Mouse (Mus musculus): ENCODE data around the gene Chst13. TPM values are rescaled to one million over a fixed set of nuclear protein-coding genes. Genes with fewer than 3 reads are reported as not detected.

Chst13 gene
- polyA plus RNA-seq, 1 experiment from 2014 or later, result not detected

Other genes with a start within 250 kb of the Chst13 start
- gene Vmn1r49, start 246.7 kb downstream of the Chst13 start, polyA plus RNA-seq (2014; fragmentation: Nextera tagmentation; extraction: Ambion mirVana), result not detected in 2 replicates
- not detected in 2 replicates for gene Vmn1r50, start 223.8 kb downstream of the Chst13 start, polyA plus RNA-seq (2014; fragmentation: Nextera tagmentation; extraction: Ambion mirVana)
- gene Vmn1r51, start 202.6 kb downstream of the Chst13 start, polyA plus RNA-seq (2014; fragmentation: Nextera tagmentation; extraction: Ambion mirVana), result not detected in 2 replicates
- gene Vmn1r52, start 150.4 kb downstream of the Chst13 start, polyA plus RNA-seq (2014; fragmentation: Nextera tagmentation; extraction: Ambion mirVana), result not detected in 2 replicates
- gene V1ra8, start 122.4 kb downstream of the Chst13 start, polyA plus RNA-seq (2014; fragmentation: Nextera tagmentation; extraction: Ambion mirVana), result not detected in 2 replicates
- gene Vmn1r53, start 100.7 kb downstream of the Chst13 start, polyA plus RNA-seq (2014; fragmentation: Nextera tagmentation; extraction: Ambion mirVana), result not detected in 2 replicates
- gene Vmn1r54, start 78.9 kb downstream of the Chst13 start, polyA plus RNA-seq (2014; fragmentation: Nextera tagmentation; extraction: Ambion mirVana), result not detected in 2 replicates
- not detected in 2 replicates for gene BC048671, start 24.0 kb downstream of the Chst13 start, polyA plus RNA-seq (2014; fragmentation: Nextera tagmentation; extraction: Ambion mirVana)
- not detected in 2 replicates for gene Uroc1, start 8.1 kb upstream of the Chst13 start, polyA plus RNA-seq (2014; fragmentation: Nextera tagmentation; extraction: Ambion mirVana)
- 7.6 and 10.7 TPM in 2 replicates for gene Zxdc, start 44.3 kb upstream of the Chst13 start, polyA plus RNA-seq (2014; fragmentation: Nextera tagmentation; extraction: Ambion mirVana)
- 0.59 and 1.3 TPM in 2 replicates for gene Cfap100, start 103.6 kb upstream of the Chst13 start, polyA plus RNA-seq (2014; fragmentation: Nextera tagmentation; extraction: Ambion mirVana)
- gene Klf15, start 137.4 kb upstream of the Chst13 start, polyA plus RNA-seq (2014; fragmentation: Nextera tagmentation; extraction: Ambion mirVana), result 3.8 TPM in 2 replicates
- 1.2 and 2.2 TPM in 2 replicates for gene Aldh1l1, start 161.2 kb upstream of the Chst13 start, polyA plus RNA-seq (2014; fragmentation: Nextera tagmentation; extraction: Ambion mirVana)